11 mouse cellular contexts compared by ENCODE assay signal in the genomic region with DNA sequence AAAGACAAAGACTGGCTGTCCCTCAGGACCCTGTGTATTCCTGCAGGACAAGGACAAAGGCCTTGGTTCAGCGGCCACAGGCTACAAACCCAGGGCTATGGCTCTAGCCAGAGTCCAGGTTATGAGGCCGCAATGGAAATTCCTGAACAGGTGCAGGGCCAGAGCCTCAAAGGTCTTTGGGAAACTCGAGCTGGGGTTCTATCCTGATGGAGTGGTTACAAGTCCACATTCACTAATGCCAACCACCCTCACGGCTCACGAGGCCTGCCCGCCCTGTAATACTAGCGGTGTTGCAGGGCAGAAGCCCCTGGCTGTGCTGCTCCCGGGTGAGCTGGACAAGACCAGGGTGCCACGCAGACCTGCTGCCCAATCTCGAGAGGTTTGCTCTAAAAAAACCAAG.
"Had no signal": no experiment of that assay in that cellular context is flagged by ENCODE, and none has a peak within 500 bp of the region (broad histone marks: within the 10 kb centered on the region; RNA-seq: fewer than 3 reads in every experiment).

No protein-coding gene starts in this region.

- H3K27me3 ChIP-seq: intestine, embryonic 15.5 days; liver, embryonic 15.5 days; midbrain, embryonic 13.5 days had no signal

- H3K9ac ChIP-seq: intestine, embryonic 15.5 days; liver, embryonic 15.5 days; midbrain, embryonic 13.5 days had no signal

- DNase-seq: lung, adult 2 months; lung, postnatal 14 days; right cerebral cortex, postnatal 14 days; thymus, postnatal 4 days had no signal

- ATAC-seq: intestine, embryonic 15.5 days; midbrain, embryonic 13.5 days had no signal

- H3K27ac ChIP-seq: intestine, embryonic 15.5 days; left cerebral cortex, adult 2 months; limb, embryonic 10.5 days; liver, embryonic 15.5 days; macrophage; midbrain, embryonic 13.5 days had no signal

- H3K4me3 ChIP-seq: intestine, embryonic 15.5 days; left cerebral cortex, adult 2 months; limb, embryonic 10.5 days; liver, embryonic 15.5 days; midbrain, embryonic 13.5 days had no signal

- H3K4me1 ChIP-seq: liver, embryonic 15.5 days; midbrain, embryonic 13.5 days had no signal

- H3K9me3 ChIP-seq: intestine, embryonic 15.5 days; limb, embryonic 10.5 days; liver, embryonic 15.5 days; midbrain, embryonic 13.5 days had no signal

- H3K4me2 ChIP-seq: intestine, embryonic 15.5 days; liver, embryonic 11.5 days; liver, embryonic 15.5 days; midbrain, embryonic 13.5 days had no signal

- H3K36me3 ChIP-seq: intestine, embryonic 15.5 days had no signal
